Mouse (Mus musculus): ENCODE data around the gene Tsga10ip.
"Not testable (repeated sequence)": the region's sequence is repeated elsewhere in the genome, so short reads cannot be mapped to it uniquely, and the experiment has no call there.

Tsga10ip gene

GRCm38 (mm10) chr19:5388011-5388441 lies 14.3 kb downstream of the Tsga10ip start:
- DNase-seq: no peak

- DNase-seq: no peak
Measured at GRCm38 (mm10) chr19:5384715-5385114, 17.6 kb downstream of the Tsga10ip start.

GRCm38 (mm10) chr19:5383326-5383725 lies 19.0 kb downstream of the Tsga10ip start:
- DNase-seq: no peak

- DNase-seq: no peak
Measured at GRCm38 (mm10) chr19:5377446-5377845, 24.9 kb downstream of the Tsga10ip start.

- DNase-seq: no peak
Measured at GRCm38 (mm10) chr19:5374748-5375147, 27.6 kb downstream of the Tsga10ip start.

- no peak for DNase-seq
Measured at GRCm38 (mm10) chr19:5374177-5374576, 28.1 kb downstream of the Tsga10ip start.

GRCm38 (mm10) chr19:5372724-5373123 lies 29.6 kb downstream of the Tsga10ip start:
- no peak for DNase-seq

GRCm38 (mm10) chr19:5370932-5371331 lies 31.4 kb downstream of the Tsga10ip start:
- DNase-seq: no peak

GRCm38 (mm10) chr19:5367455-5367854 lies 34.9 kb downstream of the Tsga10ip start:
- no peak for DNase-seq

GRCm38 (mm10) chr19:5367053-5367359 lies 35.3 kb downstream of the Tsga10ip start, which contains the start of gene Banf1:
Gene Banf1 (minus strand): TSS chr19:5367168.
- no peak for DNase-seq

- peak; percentile 95 for DNase-seq
Measured at GRCm38 (mm10) chr19:5366175-5367052, 35.9 kb downstream of the Tsga10ip start, which contains the start of gene Eif1ad. Gene Eif1ad (plus strand): TSS chr19:5366741.

GRCm38 (mm10) chr19:5365751-5366150 lies 36.6 kb downstream of the Tsga10ip start:
- no peak for DNase-seq

- no peak for DNase-seq
Measured at GRCm38 (mm10) chr19:5364124-5364523, 38.2 kb downstream of the Tsga10ip start.

- no peak for DNase-seq
Measured at GRCm38 (mm10) chr19:5362186-5362585, 40.1 kb downstream of the Tsga10ip start.

GRCm38 (mm10) chr19:5356080-5356479 lies 46.2 kb downstream of the Tsga10ip start:
- no peak for DNase-seq

- DNase-seq: no peak
Measured at GRCm38 (mm10) chr19:5353609-5354008, 48.7 kb downstream of the Tsga10ip start.

GRCm38 (mm10) chr19:5349502-5349873 lies 52.8 kb downstream of the Tsga10ip start, which contains the start of gene Cst6:
Gene Cst6 (minus strand): TSS chr19:5349574.
- DNase-seq: not testable (repeated sequence)

- DNase-seq: peak; percentile 23
Measured at GRCm38 (mm10) chr19:5348526-5349501, 53.5 kb downstream of the Tsga10ip start.

- DNase-seq: no peak
Measured at GRCm38 (mm10) chr19:5348064-5348463, 54.3 kb downstream of the Tsga10ip start.

GRCm38 (mm10) chr19:5345297-5346131 lies 56.8 kb downstream of the Tsga10ip start:
- no peak for DNase-seq

GRCm38 (mm10) chr19:5341360-5341759 lies 61.0 kb downstream of the Tsga10ip start:
- no peak for DNase-seq
